Comparison of ENCODE assay signal across 17 mouse cellular contexts in genomic region chr19:5554212-5554611, GRCm38 (mm10). TPM values are rescaled to one million over a fixed set of nuclear protein-coding genes. Genes with fewer than 3 reads are reported as not detected.
DNase-seq lines count a peak whose midpoint lies in the region; ATAC-seq and TF ChIP-seq lines count a peak whose summit lies in the region.
"Had no signal": no experiment of that assay in that cellular context is flagged by ENCODE, and none has a peak within 500 bp of the region (broad histone marks: within the 10 kb centered on the region; RNA-seq: fewer than 3 reads in every experiment).

No protein-coding gene starts in this region.

- no peaks in the 10 kb centered on the region for H3K9me3 ChIP-seq in intestine, embryonic 14.5 days (ENCODE audit: control insufficient read depth, low read length)
- no peaks in the 10 kb centered on the region for H3K9me3 ChIP-seq in forebrain, embryonic 11.5 days (ENCODE audit: control insufficient read depth, low read length)
- H3K9me3 ChIP-seq in forebrain, embryonic 16.5 days (ENCODE audit: control insufficient read depth, low read length), result no peaks in the 10 kb centered on the region
- H3K9me3 ChIP-seq: embryonic facial prominence, embryonic 12.5 days; forebrain, embryonic 13.5 days; heart, embryonic 12.5 days; liver, embryonic 13.5 days; midbrain, embryonic 12.5 days had no signal

- H3K9ac ChIP-seq in intestine, embryonic 14.5 days (ENCODE audit: low read length), result no peak overlapping the region
- H3K9ac ChIP-seq in forebrain, embryonic 11.5 days (ENCODE audit: low read length), result no peak overlapping the region
- H3K9ac ChIP-seq in forebrain, embryonic 16.5 days (replicated peaks; ENCODE audit: low read depth, low read length), result no peak overlapping the region
- H3K9ac ChIP-seq: embryonic facial prominence, embryonic 12.5 days; forebrain, embryonic 13.5 days; heart, embryonic 12.5 days; liver, embryonic 13.5 days; midbrain, embryonic 12.5 days had no signal

- 66% methylated on average over 14 of the region's 14 CpGs for WGBS in intestine, embryonic 14.5 days
- WGBS in kidney, adult 2 months, result 60% methylated on average over 14 of the region's 14 CpGs
- 74% methylated on average over 14 of the region's 14 CpGs for WGBS in forebrain, embryonic 11.5 days
- WGBS in forebrain, embryonic 16.5 days, result 78% methylated on average over 14 of the region's 14 CpGs

- no peak overlapping the region; the same call in 1 of the 2 replicates for H3K4me2 ChIP-seq in intestine, embryonic 14.5 days (ENCODE audit: low read length)
- H3K4me2 ChIP-seq in forebrain, embryonic 11.5 days (ENCODE audit: low read depth, low read length, severe bottlenecking), result no peak overlapping the region
- H3K4me2 ChIP-seq in forebrain, embryonic 16.5 days (ENCODE audit: low read length), result no peak overlapping the region
- H3K4me2 ChIP-seq: embryonic facial prominence, embryonic 12.5 days; forebrain, embryonic 13.5 days; heart, embryonic 12.5 days; liver, embryonic 13.5 days; midbrain, embryonic 12.5 days had no signal

- ATAC-seq in intestine, embryonic 14.5 days (replicated peaks; ENCODE audit: low FRiP score, low TSS enrichment, low read depth), result peak; percentile 56; the same call in 1 of the 2 replicates
- ATAC-seq in forebrain, embryonic 11.5 days (replicated peaks; ENCODE audit: low FRiP score), result no peak
- no peak for ATAC-seq in forebrain, embryonic 16.5 days
- ATAC-seq: forebrain, embryonic 13.5 days had no signal

- TF ChIP-seq POLR2A in kidney, adult 2 months (IDR thresholded peaks at IDR 0.05; ENCODE audit: low read depth, low read length), result no peak

- H3K27me3 ChIP-seq in intestine, embryonic 14.5 days (replicated peaks; ENCODE audit: control insufficient read depth, insufficient read depth, low read length), result peaks cover 26% of the 10 kb centered on the region
- no peaks in the 10 kb centered on the region for H3K27me3 ChIP-seq in kidney, adult 2 months (replicated peaks; ENCODE audit: control insufficient read depth, insufficient read depth, low read length)
- peaks cover 20% of the 10 kb centered on the region for H3K27me3 ChIP-seq in forebrain, embryonic 11.5 days (ENCODE audit: control insufficient read depth, insufficient read depth, low read length)
- peaks cover 21% of the 10 kb centered on the region for H3K27me3 ChIP-seq in forebrain, embryonic 16.5 days (replicated peaks; ENCODE audit: control insufficient read depth, insufficient read depth, low read length)

- H3K36me3 ChIP-seq in intestine, embryonic 14.5 days (ENCODE audit: control insufficient read depth, insufficient read depth, low read length), result peaks cover 10% of the 10 kb centered on the region; the same call in 1 of the 2 replicates
- no peaks in the 10 kb centered on the region; the same call in 1 of the 2 replicates for H3K36me3 ChIP-seq in kidney, adult 2 months (ENCODE audit: control insufficient read depth, insufficient read depth, low read length)
- H3K36me3 ChIP-seq in forebrain, embryonic 11.5 days (ENCODE audit: control insufficient read depth, insufficient read depth, low read length), result no peaks in the 10 kb centered on the region
- no peaks in the 10 kb centered on the region for H3K36me3 ChIP-seq in forebrain, embryonic 16.5 days (ENCODE audit: control insufficient read depth, insufficient read depth)
- H3K36me3 ChIP-seq: embryonic facial prominence, embryonic 12.5 days; heart, embryonic 12.5 days; liver, embryonic 13.5 days; midbrain, embryonic 12.5 days had no signal

- no peak for DNase-seq in intestine, embryonic 14.5 days (ENCODE audit: low spot score)
- peak; percentile 88 for DNase-seq in kidney, adult 2 months
- DNase-seq in kidney, postnatal 4 days, result peak; percentile 49 to 69
- peak; percentile 34 to 60 for DNase-seq in lung, postnatal 4 days
- DNase-seq in forebrain, embryonic 11.5 days (ENCODE audit: low spot score), result no peak
- DNase-seq in cerebellum, adult 8-10 months, result no peak
- DNase-seq in heart, adult 9 months (ENCODE audit: low spot score in 2 of 2), result no peak
- DNase-seq: adrenal gland, postnatal 10 days; cerebellum, postnatal 25 days; liver, embryonic 13.5 days; thymus, postnatal 36 days had no signal

- no peak overlapping the region for H3K4me3 ChIP-seq in intestine, embryonic 14.5 days (ENCODE audit: low read depth, low read length)
- no peak overlapping the region for H3K4me3 ChIP-seq in kidney, adult 2 months (ENCODE audit: insufficient read depth, low read depth, low read length)
- no peak overlapping the region for H3K4me3 ChIP-seq in forebrain, embryonic 11.5 days (ENCODE audit: low read depth, low read length)
- no peak overlapping the region for H3K4me3 ChIP-seq in forebrain, embryonic 16.5 days (replicated peaks; ENCODE audit: low read length)
- H3K4me3 ChIP-seq: embryonic facial prominence, embryonic 12.5 days; forebrain, embryonic 13.5 days; heart, embryonic 12.5 days; layer of hippocampus, adult 2 months; liver, embryonic 13.5 days; midbrain, embryonic 12.5 days had no signal

- peaks cover 4% of the 10 kb centered on the region; the same call in 1 of the 2 replicates for H3K4me1 ChIP-seq in intestine, embryonic 14.5 days (replicated peaks; ENCODE audit: control insufficient read depth, insufficient read depth, low read length)
- peaks cover 11% of the 10 kb centered on the region for H3K4me1 ChIP-seq in kidney, adult 2 months (ENCODE audit: control insufficient read depth, insufficient read depth, low read length)
- H3K4me1 ChIP-seq in forebrain, embryonic 11.5 days (replicated peaks; ENCODE audit: control insufficient read depth, insufficient read depth, low read length), result no peaks in the 10 kb centered on the region
- H3K4me1 ChIP-seq in forebrain, embryonic 16.5 days (replicated peaks; ENCODE audit: control insufficient read depth, insufficient read depth, low read length), result no peaks in the 10 kb centered on the region
- H3K4me1 ChIP-seq: embryonic facial prominence, embryonic 12.5 days; forebrain, embryonic 13.5 days; heart, embryonic 12.5 days; midbrain, embryonic 12.5 days had no signal

- H3K27ac ChIP-seq in intestine, embryonic 14.5 days (ENCODE audit: low read depth), result no peak overlapping the region
- H3K27ac ChIP-seq in kidney, adult 2 months (ENCODE audit: insufficient read depth, low read depth, low read length), result no peak overlapping the region
- H3K27ac ChIP-seq in forebrain, embryonic 11.5 days (ENCODE audit: low read depth, low read length), result no peak overlapping the region
- no peak overlapping the region for H3K27ac ChIP-seq in forebrain, embryonic 16.5 days (ENCODE audit: low read length)
- H3K27ac ChIP-seq: embryonic facial prominence, embryonic 12.5 days; forebrain, embryonic 13.5 days; layer of hippocampus, adult 2 months; liver, embryonic 13.5 days; midbrain, embryonic 12.5 days had no signal

- TF ChIP-seq CTCF in kidney, adult 2 months (conservative IDR thresholded peaks at IDR 0.05; ENCODE audit: insufficient read depth, insufficient read length, low read depth, low read length), result no peak

RNA-seq across cellular contexts. Expression of gene Ovol1, which starts 6.2 kb away (rescaled TPM):
- 17.5 and 18.6 TPM in 2 replicates for polyA plus RNA-seq in intestine, embryonic 14.5 days (2014; fragmentation: Nextera tagmentation; extraction: Ambion mirVana)
- polyA plus RNA-seq in kidney, adult 2 months (2012; rRNA removed), result 9.0 and 10.4 TPM in 2 replicates
- polyA plus RNA-seq in forebrain, embryonic 11.5 days (2014; fragmentation: Nextera tagmentation; extraction: Ambion mirVana), result 0.11 and 0.35 TPM in 2 replicates
- polyA plus RNA-seq in forebrain, embryonic 16.5 days (2015; fragmentation: Nextera tagmentation; extraction: Ambion mirVana), result 0.08 and 0.09 TPM in 2 replicates
- polyA plus RNA-seq: heart, embryonic 12.5 days had no signal

RNA-seq across cellular contexts. Expression of gene Ap5b1, which starts 13.6 kb away (rescaled TPM):
- polyA plus RNA-seq in intestine, embryonic 14.5 days (2014; fragmentation: Nextera tagmentation; extraction: Ambion mirVana), result 6.1 and 6.5 TPM in 2 replicates
- polyA plus RNA-seq in kidney, adult 2 months (2012; rRNA removed), result 10.2 and 13.3 TPM in 2 replicates
- polyA plus RNA-seq in forebrain, embryonic 11.5 days (2014; fragmentation: Nextera tagmentation; extraction: Ambion mirVana), result 1.9 and 2.5 TPM in 2 replicates
- polyA plus RNA-seq in forebrain, embryonic 16.5 days (2015; fragmentation: Nextera tagmentation; extraction: Ambion mirVana), result 1.9 and 2.0 TPM in 2 replicates

RNA-seq across cellular contexts. Expression of gene Snx32, which starts 43.9 kb away (rescaled TPM):
- polyA plus RNA-seq in intestine, embryonic 14.5 days (2014; fragmentation: Nextera tagmentation; extraction: Ambion mirVana), result 9.4 and 10.8 TPM in 2 replicates
- polyA plus RNA-seq in kidney, adult 2 months (2012; rRNA removed), result 14.7 and 16.3 TPM in 2 replicates
- polyA plus RNA-seq in forebrain, embryonic 11.5 days (2014; fragmentation: Nextera tagmentation; extraction: Ambion mirVana), result 15.9 and 19.5 TPM in 2 replicates
- polyA plus RNA-seq in forebrain, embryonic 16.5 days (2015; fragmentation: Nextera tagmentation; extraction: Ambion mirVana), result 76.1 and 87.8 TPM in 2 replicates

RNA-seq across cellular contexts. Expression of gene Rnaseh2c, which starts 47.5 kb away (rescaled TPM):
- polyA plus RNA-seq in intestine, embryonic 14.5 days (2014; fragmentation: Nextera tagmentation; extraction: Ambion mirVana), result 124 and 131 TPM in 2 replicates
- 55.1 and 62.3 TPM in 2 replicates for polyA plus RNA-seq in kidney, adult 2 months (2012; rRNA removed)
- polyA plus RNA-seq in forebrain, embryonic 11.5 days (2014; fragmentation: Nextera tagmentation; extraction: Ambion mirVana), result 158 and 198 TPM in 2 replicates
- polyA plus RNA-seq in forebrain, embryonic 16.5 days (2015; fragmentation: Nextera tagmentation; extraction: Ambion mirVana), result 81.0 and 86.7 TPM in 2 replicates

RNA-seq across cellular contexts. Expression of gene 1700020D05Rik, which starts 50.6 kb away (rescaled TPM):
- not detected in 2 replicates for polyA plus RNA-seq in intestine, embryonic 14.5 days (2014; fragmentation: Nextera tagmentation; extraction: Ambion mirVana)
- 0.62 and 0.69 TPM in 2 replicates for polyA plus RNA-seq in kidney, adult 2 months (2012; rRNA removed)
- polyA plus RNA-seq in forebrain, embryonic 11.5 days (2014; fragmentation: Nextera tagmentation; extraction: Ambion mirVana), result not detected in 2 replicates
- polyA plus RNA-seq in forebrain, embryonic 16.5 days (2015; fragmentation: Nextera tagmentation; extraction: Ambion mirVana), result 0.32 and 0.70 TPM in 2 replicates
- polyA plus RNA-seq: midbrain, embryonic 12.5 days had no signal

Comparison
In these comparisons a context has a peak if more than half of its experiments do, and no peak if none do; other contexts are left out.
1. DNase-seq: peak in kidney, adult 2 months (single experiment), kidney, postnatal 4 days (2 of 2) and lung, postnatal 4 days (2 of 2); none in intestine, embryonic 14.5 days (single experiment), forebrain, embryonic 11.5 days (single experiment), cerebellum, adult 8-10 months (single experiment) and heart, adult 9 months (0 of 2).